Mouse (Mus musculus) small intestine, adult 2 months (tissue): ENCODE measurements around the gene Reep3.

ENCODE experiments used
- CTCF ChIP-seq: fragments of 200-500 bp; IDR thresholded peaks from 2 replicates; pipeline ENCODE4 v1.5.1; 2012; ENCODE audit warnings: low read depth, mild to moderate bottlenecking, control low read depth, inconsistent platforms, low read length, moderate library complexity, mixed read lengths; ENCODE audit not compliant: insufficient replicate concordance, insufficient read length; ENCODE audit errors: extremely low read depth
- POLR2A ChIP-seq: fragments of 200-500 bp; IDR thresholded peaks from 2 replicates; pipeline ENCODE4 v1.6.1; 2012; ENCODE audit warnings: low read depth, mild to moderate bottlenecking, control low read depth, inconsistent platforms, low read length, moderate library complexity

DNA sequence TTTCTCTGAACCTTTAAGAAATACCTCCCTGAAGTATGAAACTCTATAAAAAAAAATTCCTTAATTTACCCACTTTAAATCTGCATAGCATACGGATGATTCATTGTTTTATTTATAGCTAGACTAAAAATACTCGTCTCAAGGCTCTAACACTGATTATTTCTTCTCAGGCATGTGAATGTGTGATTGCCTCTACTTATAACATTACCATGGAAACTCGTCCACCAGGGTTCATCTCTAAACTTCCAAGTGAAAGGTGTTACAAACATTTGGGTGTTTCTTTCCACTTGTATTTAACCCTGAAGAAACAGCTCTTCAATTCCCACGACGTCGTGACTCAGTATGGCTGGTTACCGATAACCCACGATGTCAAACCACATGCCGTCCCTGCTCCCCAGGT lies 73.7 kb downstream of the Reep3 start:
- TF ChIP-seq POLR2A (no peak), CTCF (no peak)
